Comparison of ENCODE assay signal across 19 mouse cellular contexts in the genomic region with DNA sequence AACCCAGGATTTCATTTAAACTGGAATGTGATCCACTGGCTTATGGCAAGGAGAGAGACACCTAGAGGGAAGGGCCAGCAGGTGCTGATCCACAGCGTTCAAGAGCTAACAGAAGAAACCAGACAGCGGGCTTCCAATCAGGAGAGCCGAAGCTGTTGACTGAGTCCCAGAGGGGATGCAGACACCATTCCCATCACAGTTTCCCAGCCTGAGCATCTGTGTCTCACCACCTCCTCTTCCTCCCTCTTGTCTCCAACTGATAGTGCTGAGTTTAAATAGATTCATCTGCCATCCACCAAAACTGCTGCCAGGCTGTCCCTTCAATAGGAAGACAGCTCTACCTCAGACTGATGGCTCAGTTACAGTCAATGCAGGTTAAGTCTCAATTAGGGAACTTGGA. TPM values are rescaled to one million over a fixed set of nuclear protein-coding genes. Genes with fewer than 3 reads are reported as not detected.
DNase-seq lines count a peak whose midpoint lies in the region.
"Had no signal": no experiment of that assay in that cellular context is flagged by ENCODE, and none has a peak within 500 bp of the region (broad histone marks: within the 10 kb centered on the region; RNA-seq: fewer than 3 reads in every experiment).

No protein-coding gene starts in this region.

- DNase-seq in layer of hippocampus, adult 11-12 months (ENCODE audit: low spot score): peak; percentile 16
- DNase-seq in layer of hippocampus, adult 9-10 months (ENCODE audit: low spot score): no peak
- DNase-seq in layer of hippocampus, adult 9-11 months: peak; percentile 37
- no peak for DNase-seq in layer of hippocampus, postnatal 14 days (ENCODE audit: low spot score in 2 of 2)
- DNase-seq in right cerebral cortex, adult 2 months (ENCODE audit: low spot score in 2 of 2): peak; percentile 24 to 26
- no peak for DNase-seq in right cerebral cortex, postnatal 4 days
- no peak for DNase-seq in adrenal gland, adult 18-20 months (ENCODE audit: low spot score in 2 of 2)
- DNase-seq: adrenal gland, adult 8-10 months; adrenal gland, postnatal 25 days; cerebellum, adult 18-20 months; cerebellum, adult 9-10 months; cerebellum, postnatal 14 days; gastrocnemius, adult 2 months; gastrocnemius, postnatal 14 days; heart, adult 11 months had no signal

RNA-seq across cellular contexts. Expression of gene C8b, which starts 12.0 kb away (rescaled TPM):
- under 1 TPM in 1 of 2 experiments, not detected in 1; 0.21 TPM for total RNA-seq in layer of hippocampus, postnatal 14 days (2021)
- total RNA-seq in adrenal gland, adult 18-20 months (2021): not detected
- total RNA-seq: gastrocnemius, adult 2 months; gastrocnemius, postnatal 14 days; heart, adult 8-10 months; heart, postnatal 25 days; hematopoietic stem cell, adult 5-6 weeks; MEL had no signal

Comparison
In these comparisons a context has a peak if more than half of its experiments do, and no peak if none do; other contexts are left out.
1. DNase-seq: peak in layer of hippocampus, adult 11-12 months (single experiment), layer of hippocampus, adult 9-11 months (single experiment) and right cerebral cortex, adult 2 months (2 of 2); none in layer of hippocampus, adult 9-10 months (single experiment), layer of hippocampus, postnatal 14 days (0 of 2), right cerebral cortex, postnatal 4 days (single experiment) and adrenal gland, adult 18-20 months (0 of 2).